Mouse (Mus musculus) forebrain, embryonic 13.5 days (tissue): ENCODE results near the gene Zzef1. TPM values are rescaled to one million over a fixed set of nuclear protein-coding genes. Genes with fewer than 3 reads are reported as not detected.

ENCODE experiments used
- ATAC-seq: fragments of 200-750 bp; cut with Nextera tagmentation; 2 replicates; pipeline ENCODE4 v1.8.0; 2017
- H3K27ac ChIP-seq: fragments of 300-500 bp; sonication (generic); 2 replicates; pipeline ENCODE4 v1.5.1; 2015; ENCODE audit warnings: inconsistent platforms, mild to moderate bottlenecking, moderate library complexity
- H3K27me3 ChIP-seq: fragments of 300-500 bp; sonication (generic); 2 replicates; pipeline ENCODE4 v1.6.1; 2015; ENCODE audit warnings: mild to moderate bottlenecking, inconsistent platforms
- H3K36me3 ChIP-seq: fragments of 300-500 bp; sonication (generic); 2 replicates; pipeline ENCODE4 v1.6.1; 2015; ENCODE audit warnings: mild to moderate bottlenecking, inconsistent platforms; ENCODE audit not compliant: poor library complexity, severe bottlenecking
- H3K4me1 ChIP-seq: fragments of 300-500 bp; sonication (generic); 2 replicates; pipeline ENCODE4 v1.6.1; 2015; ENCODE audit warnings: inconsistent platforms
- H3K4me2 ChIP-seq: fragments of 300-500 bp; sonication (generic); 2 replicates; pipeline ENCODE4 v1.6.1; 2015; ENCODE audit warnings: inconsistent platforms, mild to moderate bottlenecking, moderate library complexity
- H3K4me3 ChIP-seq: fragments of 300-500 bp; sonication (generic); 2 replicates; pipeline ENCODE4 v1.5.1; 2015; ENCODE audit warnings: mild to moderate bottlenecking, inconsistent platforms
- H3K9ac ChIP-seq: fragments of 300-500 bp; sonication (generic); 2 replicates; pipeline ENCODE4 v1.6.1; 2015; ENCODE audit warnings: mild to moderate bottlenecking, inconsistent platforms
- H3K9me3 ChIP-seq: fragments of 300-500 bp; sonication (generic); replicated peaks from 2 replicates; pipeline ENCODE4 v1.6.1; 2016; ENCODE audit warnings: inconsistent platforms
- WGBS: fragments of 180-500 bp; shearing (Covaris S2); methylation state at CpG from one replicate; pipeline ENCODE4 v1.1.7; 2015; 5-methylcytosine and 5-hydroxymethylcytosine counted together
- polyA plus RNA-seq: library from polyadenylated mRNA; unstranded; fragments of >200 nt; fragmentation: Nextera tagmentation; extraction: Ambion mirVana; gene quantifications from 2 replicates; pipeline ENCODE4 v1.2.1, GENCODE M21; 2015

Gene Zzef1
- polyA plus RNA-seq, 1 experiment from 2014 or later: 10.8 TPM

- 77% methylated on average over 22 of the region's 22 CpGs for WGBS
- Histone ChIP-seq H3K27ac (no peak overlapping the region), H3K27me3 (no peaks in the 10 kb centered on the region), H3K4me1 (no peaks in the 10 kb centered on the region), H3K9me3 (no peaks in the 10 kb centered on the region), H3K36me3 (no peaks in the 10 kb centered on the region), H3K4me2 (no peak overlapping the region), H3K9ac (no peak overlapping the region), H3K4me3 (no peak overlapping the region)
- no peak for ATAC-seq
Measured at GRCm38 (mm10) chr11:72951137-72952000, 155.3 kb downstream of the Zzef1 start.

GRCm38 (mm10) chr11:72952226-72952625, 156.2 kb downstream of the Zzef1 start:
- Histone ChIP-seq H3K4me2 (no peak overlapping the region), H3K27me3 (no peaks in the 10 kb centered on the region), H3K36me3 (no peaks in the 10 kb centered on the region), H3K4me3 (no peak overlapping the region), H3K4me1 (no peaks in the 10 kb centered on the region), H3K9me3 (no peaks in the 10 kb centered on the region), H3K9ac (no peak overlapping the region), H3K27ac (no peak overlapping the region)
- 63% methylated on average over 3 of the region's 3 CpGs for WGBS
- ATAC-seq: no peak

DNA sequence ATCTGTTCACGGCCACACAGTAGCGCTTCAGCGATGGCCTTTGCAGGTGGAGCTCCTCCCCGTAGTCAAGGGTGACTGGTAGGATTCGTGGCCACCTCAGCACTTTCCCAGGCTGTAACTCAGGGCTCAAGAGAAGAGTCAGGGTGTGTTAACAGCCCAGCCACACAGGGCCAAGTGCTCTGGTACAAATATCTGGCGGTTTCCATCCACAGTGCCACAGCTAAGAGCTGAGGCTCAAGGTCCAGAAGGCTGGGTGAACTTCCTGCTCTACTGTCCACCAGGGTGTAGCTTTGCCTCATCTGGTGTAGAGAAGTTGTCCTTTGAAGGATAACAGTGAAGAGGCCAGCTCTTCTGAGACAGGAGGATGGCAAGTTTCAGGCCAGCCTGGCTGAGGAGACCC, 156.7 kb downstream of the Zzef1 start:
- Histone ChIP-seq H3K4me1 (no peaks in the 10 kb centered on the region), H3K9ac (no peak overlapping the region), H3K36me3 (no peaks in the 10 kb centered on the region), H3K9me3 (no peaks in the 10 kb centered on the region), H3K27me3 (no peaks in the 10 kb centered on the region), H3K4me3 (no peak overlapping the region), H3K27ac (no peak overlapping the region), H3K4me2 (no peak overlapping the region)
- WGBS: 92% methylated on average over 6 of the region's 6 CpGs
- no peak for ATAC-seq

- Histone ChIP-seq H3K27me3 (no peaks in the 10 kb centered on the region), H3K9me3 (no peaks in the 10 kb centered on the region), H3K4me2 (no peak overlapping the region), H3K9ac (no peak overlapping the region), H3K27ac (no peak overlapping the region), H3K36me3 (no peaks in the 10 kb centered on the region), H3K4me3 (no peak overlapping the region), H3K4me1 (no peaks in the 10 kb centered on the region)
- WGBS: 68% methylated on average over 1 of the region's 1 CpGs
- no peak for ATAC-seq
Measured at GRCm38 (mm10) chr11:72953116-72953439, 157.1 kb downstream of the Zzef1 start.

DNA sequence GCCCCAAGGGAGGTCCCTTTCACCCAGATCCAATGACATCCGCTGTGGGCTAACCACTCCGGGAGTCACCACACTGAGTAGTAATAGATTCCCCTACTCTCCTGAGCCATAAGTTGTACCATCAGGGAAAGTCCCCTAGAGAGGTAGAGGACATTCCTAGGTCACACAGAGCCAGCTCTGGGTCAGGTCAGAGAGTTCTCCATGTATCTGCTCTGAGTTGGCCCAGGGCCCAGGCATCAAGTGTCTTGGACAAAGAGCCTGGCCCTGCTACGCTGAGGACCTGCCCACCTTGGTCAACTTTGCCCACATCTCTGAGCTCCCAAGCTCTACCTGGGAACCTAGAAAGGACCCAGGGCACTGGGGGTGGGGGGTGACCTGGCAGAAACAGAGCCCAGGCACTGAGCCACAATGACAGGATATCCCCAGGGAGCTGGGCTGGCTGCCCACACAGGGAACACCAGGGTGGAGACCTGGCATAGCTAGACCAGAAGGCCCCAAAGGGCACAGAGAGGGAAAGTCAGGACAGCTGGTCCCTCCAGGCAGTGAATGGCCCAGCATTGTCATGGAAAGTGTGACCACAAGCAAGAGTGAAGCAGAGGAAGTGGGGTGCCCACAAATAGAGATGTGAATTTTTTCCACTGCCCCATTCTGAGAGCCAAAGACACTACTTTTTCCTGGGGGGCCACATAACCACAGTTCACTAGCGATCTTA, 157.6 kb downstream of the Zzef1 start:
- H3K4me1 ChIP-seq: no peaks in the 10 kb centered on the region
- WGBS: 88% methylated on average over 4 of the region's 4 CpGs
- ATAC-seq: no peak

GRCm38 (mm10) chr11:72954216-72954615, 158.2 kb downstream of the Zzef1 start:
- Histone ChIP-seq H3K4me1 (no peaks in the 10 kb centered on the region), H3K4me3 (no peak overlapping the region), H3K27ac (no peak overlapping the region), H3K27me3 (peaks cover 5% of the 10 kb centered on the region), H3K4me2 (no peak overlapping the region), H3K36me3 (no peaks in the 10 kb centered on the region), H3K9ac (no peak overlapping the region), H3K9me3 (no peaks in the 10 kb centered on the region)
- WGBS: 84% methylated on average over 4 of the region's 4 CpGs
- no peak for ATAC-seq

More for the DNA sequence above, 157.6 kb downstream of the Zzef1 start:
- Histone ChIP-seq H3K27ac (no peak overlapping the region), H3K9me3 (no peaks in the 10 kb centered on the region), H3K4me2 (no peak overlapping the region), H3K36me3 (no peaks in the 10 kb centered on the region), H3K27me3 (no peaks in the 10 kb centered on the region; the same call in 1 of the 2 replicates), H3K4me3 (no peak overlapping the region), H3K9ac (no peak overlapping the region)

DNA sequence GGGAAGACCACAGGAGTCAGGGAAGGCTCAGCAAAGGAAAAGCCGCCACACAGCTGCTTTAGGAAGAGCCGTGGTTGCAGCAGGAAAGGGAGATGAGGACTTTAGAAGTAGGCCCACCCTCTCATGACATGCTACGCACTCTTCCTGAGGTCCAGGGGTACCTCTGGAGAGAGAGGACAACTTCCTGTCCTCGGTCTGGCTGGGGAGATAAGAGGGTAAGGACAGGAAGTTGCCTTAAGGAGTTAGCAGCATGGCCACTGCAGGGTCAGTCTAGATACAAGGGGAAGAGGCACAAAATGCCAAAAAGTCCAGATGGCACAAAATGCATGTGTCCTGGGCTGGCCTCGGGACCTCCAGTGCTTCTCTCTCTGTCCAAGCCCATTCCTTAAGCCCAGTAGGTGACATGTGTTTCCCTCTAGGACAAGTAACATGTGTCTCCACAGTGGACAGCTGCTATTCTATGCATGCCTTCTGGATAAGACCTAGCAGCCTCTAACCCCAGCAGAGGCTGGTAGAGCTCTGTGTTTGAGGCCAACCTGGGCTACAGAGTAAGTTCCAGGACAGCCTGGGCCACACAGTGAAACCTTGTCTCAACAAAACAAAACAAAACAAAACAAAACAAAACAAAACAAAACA, 159.4 kb downstream of the Zzef1 start:
- Histone ChIP-seq H3K36me3 (no peaks in the 10 kb centered on the region), H3K4me2 (no peak overlapping the region), H3K9ac (no peak overlapping the region), H3K27me3 (peaks cover 17% of the 10 kb centered on the region), H3K4me1 (no peaks in the 10 kb centered on the region), H3K27ac (no peak overlapping the region), H3K4me3 (no peak overlapping the region), H3K9me3 (no peaks in the 10 kb centered on the region)
- ATAC-seq: no peak
- 76% methylated on average over 5 of the region's 5 CpGs for WGBS

GRCm38 (mm10) chr11:72957318-72957717, 161.3 kb downstream of the Zzef1 start:
- no peak overlapping the region for H3K27ac ChIP-seq
- no peak for ATAC-seq
- 63% methylated on average over 2 of the region's 2 CpGs for WGBS
- H3K4me1 ChIP-seq: peaks cover 9% of the 10 kb centered on the region
- H3K9ac ChIP-seq: no peak overlapping the region
- peaks cover 36% of the 10 kb centered on the region for H3K27me3 ChIP-seq
- no peak overlapping the region for H3K4me3 ChIP-seq
- no peaks in the 10 kb centered on the region for H3K9me3 ChIP-seq
- H3K36me3 ChIP-seq: no peaks in the 10 kb centered on the region
- no peak overlapping the region for H3K4me2 ChIP-seq

DNA sequence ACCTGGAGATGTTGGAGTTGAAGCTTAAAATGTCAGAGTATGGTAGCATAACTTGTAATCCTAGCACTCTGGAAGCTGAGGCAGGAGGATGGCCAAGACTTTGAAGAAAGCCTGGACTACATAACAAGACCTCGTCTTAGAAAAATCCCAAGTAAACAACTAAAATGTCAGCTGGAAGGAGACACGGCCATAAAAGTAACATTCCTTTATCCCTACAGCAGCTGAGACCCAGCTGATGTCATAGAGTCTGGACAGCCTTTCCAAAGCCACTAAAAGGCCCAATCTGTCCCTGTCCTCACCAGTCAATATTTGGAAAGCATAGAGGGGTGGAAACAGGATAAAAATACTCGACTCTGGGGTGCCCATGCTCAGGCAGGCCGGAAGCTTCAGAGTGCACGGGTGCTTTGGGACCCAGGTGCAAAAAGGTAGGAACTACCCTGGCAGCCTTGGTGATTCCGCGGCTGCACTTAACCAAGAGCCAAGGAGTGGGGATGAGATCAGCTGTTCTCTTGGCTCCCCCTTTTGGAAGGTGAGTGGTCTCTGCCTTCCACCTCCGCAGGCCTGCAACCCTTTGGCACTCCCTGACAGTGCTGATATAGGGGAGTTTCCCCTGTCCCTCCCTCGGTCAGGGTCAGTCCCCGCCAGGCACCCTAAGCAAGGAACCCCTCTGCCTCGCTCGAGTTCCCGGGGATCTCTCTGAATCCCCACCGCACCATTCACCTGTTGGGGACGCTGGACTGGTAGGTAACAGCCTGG, 164.1 kb downstream of the Zzef1 start:
- H3K4me1 ChIP-seq: peaks cover 9% of the 10 kb centered on the region
- WGBS: 18% methylated on average over 15 of the region's 15 CpGs
- no peak overlapping the region for H3K4me3 ChIP-seq
- no peak overlapping the region for H3K27ac ChIP-seq
- no peak for ATAC-seq
- no peak overlapping the region for H3K4me2 ChIP-seq
- peaks cover 50% of the 10 kb centered on the region for H3K27me3 ChIP-seq
- no peak overlapping the region for H3K9ac ChIP-seq
- H3K36me3 ChIP-seq: no peaks in the 10 kb centered on the region
- no peaks in the 10 kb centered on the region for H3K9me3 ChIP-seq

GRCm38 (mm10) chr11:72960723-72961071, 164.7 kb downstream of the Zzef1 start:
- WGBS: 1% methylated on average over 15 of the region's 15 CpGs
- Histone ChIP-seq H3K4me3 (peak overlapping the region; percentile 33), H3K4me1 (peaks cover 9% of the 10 kb centered on the region), H3K4me2 (peak overlapping the region; percentile 54), H3K27me3 (peaks cover 50% of the 10 kb centered on the region), H3K9ac (no peak overlapping the region), H3K9me3 (no peaks in the 10 kb centered on the region), H3K36me3 (no peaks in the 10 kb centered on the region), H3K27ac (no peak overlapping the region)
- ATAC-seq: no peak

- H3K4me3 ChIP-seq: peak within 1 kb of the TSS; percentile 33
- H3K27ac ChIP-seq: no peak within 1 kb of the TSS
- H3K36me3 ChIP-seq: no peaks in the 10 kb centered on the region
- peaks cover 50% of the 10 kb centered on the region for H3K27me3 ChIP-seq
- H3K4me1 ChIP-seq: peaks cover 9% of the 10 kb centered on the region
- H3K9ac ChIP-seq: no peak within 1 kb of the TSS
- no peaks in the 10 kb centered on the region for H3K9me3 ChIP-seq
- 3% methylated on average over 62 of the region's 70 CpGs for whole genome bisulfite sequencing
- no peak for ATAC-seq
- peak within 1 kb of the TSS; percentile 54 for H3K4me2 ChIP-seq
Measured at GRCm38 (mm10) chr11:72961072-72961980, 165.3 kb downstream of the Zzef1 start, which contains the start of gene Atp2a3. Gene Atp2a3 (plus strand): TSS chr11:72961169.
